Mouse (Mus musculus) heart, embryonic 13.5 days (tissue): Measurements from ENCODE around the gene Rpl9-ps1. TPM values are rescaled to one million over a fixed set of nuclear protein-coding genes. Genes with fewer than 3 reads are reported as not detected.

Experiments used
- ATAC-seq: fragments of 200-750 bp; cut with Nextera tagmentation; 2 replicates; pipeline ENCODE4 v1.8.0; 2017; ENCODE audit warnings: moderate TSS enrichment; ENCODE audit not compliant: insufficient number of reproducible peaks, low FRiP score, low TSS enrichment; ENCODE audit errors: extremely low read depth
- H3K27ac ChIP-seq: fragments of 300-500 bp; sonication (generic); replicated peaks from 2 replicates; pipeline ENCODE4 v1.5.1; 2015; ENCODE audit warnings: moderate library complexity, mild to moderate bottlenecking, inconsistent platforms
- H3K27me3 ChIP-seq: fragments of 300-500 bp; sonication (generic); replicated peaks from 2 replicates; pipeline ENCODE4 v1.6.1; 2015; ENCODE audit warnings: mild to moderate bottlenecking, inconsistent platforms
- H3K36me3 ChIP-seq: fragments of 300-500 bp; sonication (generic); 2 replicates; pipeline ENCODE4 v1.6.1; 2015; ENCODE audit warnings: mild to moderate bottlenecking, inconsistent platforms
- H3K4me1 ChIP-seq: fragments of 300-500 bp; sonication (generic); 2 replicates; pipeline ENCODE4 v1.6.1; 2015; ENCODE audit warnings: inconsistent platforms
- H3K4me2 ChIP-seq: fragments of 300-500 bp; sonication (generic); 2 replicates; pipeline ENCODE4 v1.6.1; 2015; ENCODE audit warnings: inconsistent platforms, mild to moderate bottlenecking, moderate library complexity
- H3K4me3 ChIP-seq: fragments of 300-500 bp; sonication (generic); 2 replicates; pipeline ENCODE4 v1.5.1; 2015; ENCODE audit warnings: moderate library complexity, mild to moderate bottlenecking, inconsistent platforms
- H3K9ac ChIP-seq: fragments of 300-500 bp; sonication (generic); 2 replicates; pipeline ENCODE4 v1.6.1; 2015; ENCODE audit warnings: inconsistent platforms, mild to moderate bottlenecking, moderate library complexity
- H3K9me3 ChIP-seq: fragments of 300-500 bp; sonication (generic); 2 replicates; pipeline ENCODE4 v1.6.1; 2016; ENCODE audit warnings: inconsistent platforms
- WGBS: fragments of 180-500 bp; shearing (Covaris S2); methylation state at CpG from one replicate; pipeline ENCODE4 v1.1.7; 2015; ENCODE audit warnings: mixed read lengths; 5-methylcytosine and 5-hydroxymethylcytosine counted together
- polyA plus RNA-seq: library from polyadenylated mRNA; unstranded; fragments of >200 nt; fragmentation: Nextera tagmentation; extraction: Ambion mirVana; gene quantifications from 2 replicates; pipeline ENCODE4 v1.2.1, GENCODE M21; 2015

The Rpl9-ps1 gene
- polyA plus RNA-seq = not detected in 2 replicates

DNA sequence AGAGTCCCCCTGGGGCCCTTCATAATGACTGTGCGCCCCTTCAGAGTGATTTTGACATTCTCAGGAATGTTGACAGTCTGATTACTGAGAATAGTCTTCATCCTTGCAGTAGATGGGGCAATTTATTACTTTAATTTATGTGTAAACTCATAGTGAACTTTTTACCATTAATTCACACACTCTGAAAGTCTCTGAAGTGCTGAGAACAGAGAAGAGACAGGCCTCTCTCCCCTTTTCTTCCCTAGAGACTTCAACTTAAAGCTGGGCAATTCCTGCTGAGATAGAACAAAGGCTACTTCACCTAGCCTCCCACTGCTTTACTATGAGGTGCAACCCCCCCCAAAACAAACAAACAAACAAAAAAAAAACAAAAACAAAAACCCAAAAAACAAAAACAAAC is at the start of gene Rpl9-ps1:
Rpl9-ps1 (minus strand) TSS at position 101 of the 400 bp plus-strand sequence.
- Histone ChIP-seq H3K27ac (no peak within 1 kb of the TSS), H3K27me3 (no peaks in the 10 kb centered on the region), H3K9me3 (0 out of 2 replicates have a peak, but pooled peaks cover 4% of the 10 kb centered on the region), H3K4me1 (no peaks in the 10 kb centered on the region), H3K36me3 (no peaks in the 10 kb centered on the region), H3K4me2 (no peak within 1 kb of the TSS), H3K4me3 (no peak within 1 kb of the TSS), H3K9ac (no peak within 1 kb of the TSS)
- no peak for ATAC-seq
- 70% methylated on average over 1 of the region's 1 CpGs for WGBS

GRCm38 (mm10) chr11:83692008-83692407 is 46.6 kb upstream of the Rpl9-ps1 start:
- H3K27ac ChIP-seq = no peak overlapping the region
- no peak overlapping the region for H3K4me3 ChIP-seq
- WGBS = 27% methylated on average over 1 of the region's 1 CpGs
- H3K27me3 ChIP-seq = peaks cover 6% of the 10 kb centered on the region; the same call in 1 of the 2 replicates
- no peaks in the 10 kb centered on the region for H3K9me3 ChIP-seq
- no peak for ATAC-seq
- H3K36me3 ChIP-seq = no peaks in the 10 kb centered on the region
- no peak overlapping the region for H3K9ac ChIP-seq
- H3K4me2 ChIP-seq = no peak overlapping the region
- H3K4me1 ChIP-seq = no peaks in the 10 kb centered on the region

- Histone ChIP-seq H3K9me3 (no peaks in the 10 kb centered on the region), H3K27ac (no peak overlapping the region), H3K4me2 (no peak overlapping the region), H3K36me3 (no peaks in the 10 kb centered on the region), H3K4me3 (no peak overlapping the region), H3K9ac (no peak overlapping the region), H3K4me1 (no peaks in the 10 kb centered on the region), H3K27me3 (0 out of 2 replicates have a peak, but pooled peaks cover 6% of the 10 kb centered on the region)
- 70% methylated on average over 1 of the region's 1 CpGs for WGBS
- ATAC-seq = no peak
These were observed 44.5 kb upstream of the Rpl9-ps1 start for GRCm38 (mm10) chr11:83689918-83690317.

DNA sequence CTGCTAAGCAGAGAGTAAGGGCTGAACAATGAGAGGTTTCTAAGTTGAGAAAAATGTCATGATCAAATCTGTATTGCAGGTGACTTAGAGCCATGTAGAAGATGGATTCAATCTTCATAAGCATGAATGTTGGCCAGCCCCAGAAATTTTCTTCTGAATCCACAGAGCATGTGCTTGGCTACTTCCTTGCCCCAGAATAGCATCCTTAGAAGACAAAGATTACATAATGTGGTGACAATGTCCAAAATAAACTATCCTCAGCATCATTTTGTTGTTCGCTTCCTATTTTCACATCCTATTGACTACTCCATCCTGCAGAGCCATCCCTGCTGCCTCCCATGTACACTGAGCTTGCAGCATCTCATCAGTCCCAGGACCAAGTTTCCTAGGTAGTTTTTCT is 30.2 kb upstream of the Rpl9-ps1 start:
- H3K36me3 ChIP-seq = no peaks in the 10 kb centered on the region
- 86% methylated on average over 1 of the region's 1 CpGs for WGBS
- no peak for ATAC-seq

GRCm38 (mm10) chr11:83671743-83672142 is 26.3 kb upstream of the Rpl9-ps1 start:
- Histone ChIP-seq H3K27ac (no peak overlapping the region), H3K9me3 (no peaks in the 10 kb centered on the region), H3K36me3 (no peaks in the 10 kb centered on the region), H3K4me2 (no peak overlapping the region), H3K9ac (no peak overlapping the region), H3K27me3 (peaks cover 3% of the 10 kb centered on the region), H3K4me3 (no peak overlapping the region), H3K4me1 (no peaks in the 10 kb centered on the region)
- ATAC-seq = no peak

More for the DNA sequence above, 30.2 kb upstream of the Rpl9-ps1 start:
- H3K4me3 ChIP-seq = no peak overlapping the region
- no peak overlapping the region for H3K4me2 ChIP-seq
- H3K27me3 ChIP-seq = peaks cover 3% of the 10 kb centered on the region
- H3K27ac ChIP-seq = no peak overlapping the region
- no peak overlapping the region for H3K9ac ChIP-seq
- no peaks in the 10 kb centered on the region for H3K9me3 ChIP-seq
- 0 out of 2 replicates have a peak, but pooled peaks cover 3% of the 10 kb centered on the region for H3K4me1 ChIP-seq

GRCm38 (mm10) chr11:83663532-83663931 is 18.1 kb upstream of the Rpl9-ps1 start:
- Histone ChIP-seq H3K4me2 (no peak overlapping the region), H3K9ac (no peak overlapping the region), H3K4me1 (no peaks in the 10 kb centered on the region), H3K36me3 (no peaks in the 10 kb centered on the region), H3K27ac (no peak overlapping the region), H3K9me3 (no peaks in the 10 kb centered on the region), H3K4me3 (no peak overlapping the region), H3K27me3 (0 out of 2 replicates have a peak, but pooled peaks cover 6% of the 10 kb centered on the region)
- ATAC-seq = no peak
- 63% methylated on average over 5 of the region's 5 CpGs for whole genome bisulfite sequencing

DNA sequence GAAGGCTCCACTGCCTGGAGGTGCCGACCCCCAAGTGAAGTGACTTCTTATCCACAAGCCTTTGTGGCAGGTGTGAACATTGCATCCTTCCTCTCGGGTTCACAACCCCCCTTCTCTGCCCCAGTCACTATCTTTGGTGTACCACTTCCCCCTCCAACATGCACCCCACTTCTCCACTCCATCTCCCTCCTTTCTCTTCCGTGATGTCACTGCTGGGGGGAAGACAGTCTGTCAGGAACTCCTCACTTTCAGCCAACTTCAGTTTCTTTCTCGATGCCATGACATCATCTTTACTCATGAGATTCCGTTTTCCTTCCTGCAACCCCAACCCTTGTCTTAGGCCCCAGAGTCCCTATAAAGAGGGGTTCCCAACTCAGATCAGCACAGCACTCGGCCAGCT is 16.8 kb upstream of the Rpl9-ps1 start, which contains the start of gene Ccl4:
Ccl4 (plus strand) TSS at position 381 of the 400 bp plus-strand sequence.
- no peak for ATAC-seq
- H3K4me2 ChIP-seq = no peak within 1 kb of the TSS
- H3K4me1 ChIP-seq = no peaks in the 10 kb centered on the region
- H3K9me3 ChIP-seq = no peaks in the 10 kb centered on the region
- H3K36me3 ChIP-seq = no peaks in the 10 kb centered on the region
- H3K27me3 ChIP-seq = 0 out of 2 replicates have a peak, but pooled peaks cover 6% of the 10 kb centered on the region
- no peak within 1 kb of the TSS for H3K4me3 ChIP-seq
- no peak within 1 kb of the TSS for H3K9ac ChIP-seq
- H3K27ac ChIP-seq = no peak within 1 kb of the TSS
- WGBS = 63% methylated on average over 6 of the region's 6 CpGs

- Histone ChIP-seq H3K27ac (no peak overlapping the region), H3K27me3 (0 out of 2 replicates have a peak, but pooled peaks cover 6% of the 10 kb centered on the region), H3K4me1 (peaks cover 1% of the 10 kb centered on the region; the same call in 1 of the 2 replicates), H3K9ac (no peak overlapping the region), H3K9me3 (no peaks in the 10 kb centered on the region), H3K4me3 (no peak overlapping the region), H3K4me2 (no peak overlapping the region), H3K36me3 (no peaks in the 10 kb centered on the region)
- no peak for ATAC-seq
- 68% methylated on average over 6 of the region's 6 CpGs for WGBS
These were observed 13.4 kb upstream of the Rpl9-ps1 start for GRCm38 (mm10) chr11:83658797-83659196.

DNA sequence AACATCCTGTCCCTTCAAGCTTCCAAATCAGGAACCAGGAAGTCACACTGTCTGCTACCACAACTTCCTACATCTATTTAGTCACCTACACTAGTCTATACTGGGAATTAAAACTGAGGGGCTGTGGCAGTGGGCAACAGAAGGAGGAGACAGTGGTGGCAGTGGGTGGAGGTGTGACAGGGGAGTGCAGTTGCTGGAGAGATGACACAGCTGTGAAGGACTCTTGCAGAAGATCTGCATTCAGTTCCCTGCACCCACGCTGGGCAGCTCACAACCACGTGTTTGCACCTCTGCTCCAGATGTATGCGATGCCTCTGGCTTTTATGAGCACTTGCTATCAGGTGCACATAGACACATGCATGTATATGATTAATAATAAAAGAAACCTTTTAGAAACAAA is 12.1 kb upstream of the Rpl9-ps1 start:
- H3K27ac ChIP-seq = no peak overlapping the region
- H3K4me1 ChIP-seq = peaks cover 7% of the 10 kb centered on the region
- H3K27me3 ChIP-seq = 0 out of 2 replicates have a peak, but pooled peaks cover 6% of the 10 kb centered on the region
- no peak overlapping the region for H3K4me2 ChIP-seq
- WGBS = 75% methylated on average over 3 of the region's 3 CpGs
- no peak overlapping the region for H3K4me3 ChIP-seq
- H3K9me3 ChIP-seq = no peaks in the 10 kb centered on the region
- H3K36me3 ChIP-seq = no peaks in the 10 kb centered on the region
- no peak overlapping the region for H3K9ac ChIP-seq
- no peak for ATAC-seq

DNA sequence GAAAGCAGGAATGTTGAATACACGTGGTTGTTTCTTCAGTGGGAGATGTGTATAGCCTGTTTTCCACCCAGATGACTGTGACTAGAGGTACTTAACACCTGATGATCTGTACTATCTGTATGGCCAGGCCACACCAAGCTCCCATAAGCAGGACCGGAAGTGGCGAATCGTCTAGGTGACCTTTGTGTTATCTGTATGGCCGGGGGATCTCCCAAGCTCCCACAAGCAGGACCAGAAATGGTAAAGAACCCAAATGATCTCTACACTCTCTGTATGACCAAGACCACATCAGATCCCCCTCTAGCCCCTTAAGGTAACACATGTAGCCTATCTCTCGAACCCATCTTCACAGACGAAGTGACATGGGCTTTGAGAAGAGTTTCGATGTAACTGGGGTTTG is 9.2 kb upstream of the Rpl9-ps1 start:
- no peak overlapping the region for H3K4me3 ChIP-seq
- H3K27ac ChIP-seq = no peak overlapping the region
- no peaks in the 10 kb centered on the region for H3K36me3 ChIP-seq
- H3K9ac ChIP-seq = no peak overlapping the region
- H3K9me3 ChIP-seq = no peaks in the 10 kb centered on the region
- ATAC-seq = no peak
- H3K4me2 ChIP-seq = no peak overlapping the region
- peaks cover 7% of the 10 kb centered on the region for H3K4me1 ChIP-seq
- 66% methylated on average over 8 of the region's 8 CpGs for WGBS
- no peaks in the 10 kb centered on the region for H3K27me3 ChIP-seq

- ATAC-seq = no peak
- no peaks in the 10 kb centered on the region for H3K36me3 ChIP-seq
- no peak within 1 kb of the TSS for H3K4me3 ChIP-seq
- H3K27me3 ChIP-seq = no peaks in the 10 kb centered on the region
- peaks cover 7% of the 10 kb centered on the region for H3K4me1 ChIP-seq
- WGBS = 70% methylated on average over 8 of the region's 8 CpGs
- no peak within 1 kb of the TSS for H3K27ac ChIP-seq
- H3K9me3 ChIP-seq = 0 out of 2 replicates have a peak, but pooled peaks cover 4% of the 10 kb centered on the region
- H3K9ac ChIP-seq = no peak within 1 kb of the TSS
- H3K4me2 ChIP-seq = no peak within 1 kb of the TSS
These were observed 4.0 kb upstream of the Rpl9-ps1 start, which contains the start of gene Ccl3 for GRCm38 (mm10) chr11:83649305-83649841. TSS of gene Ccl3 (minus strand) at chr11:83649355.
